Mouse (Mus musculus) CD4-positive, CD25-positive, alpha-beta regulatory T cell (primary cell): Measurements from ENCODE around the gene Olfr107. TPM values are rescaled to one million over a fixed set of nuclear protein-coding genes. Genes with fewer than 3 reads are reported as not detected.

ENCODE experiments used
- polyA plus RNA-seq: library from polyadenylated mRNA; unstranded; fragments of 100-300 nt; shearing (Covaris generic); gene quantifications from one replicate; pipeline ENCODE4 v1.2.1, GENCODE M21; 2017

Olfr107 gene
- polyA plus RNA-seq = 0.05 TPM

DNA sequence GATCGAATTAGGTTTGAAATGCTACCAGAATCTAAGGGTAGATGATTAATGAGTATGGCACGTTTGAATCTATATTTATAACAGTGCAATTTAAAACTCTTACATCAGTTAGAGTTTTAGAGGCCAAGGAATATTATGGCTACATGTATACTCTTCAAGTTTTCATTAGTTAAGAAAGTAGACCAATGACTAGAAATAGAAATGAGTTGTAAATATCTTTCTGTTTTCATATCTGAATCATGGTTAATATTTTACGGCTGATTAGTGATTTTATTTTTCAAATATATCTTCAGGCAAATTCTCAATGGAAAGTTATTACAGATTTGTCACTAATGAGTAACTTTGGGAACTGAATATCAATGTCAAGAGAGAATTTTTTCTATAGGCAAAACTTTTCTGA, at the start of gene Olfr107:
Olfr107 (plus strand) TSS at position 301 of the 400 bp plus-strand sequence.

DNA sequence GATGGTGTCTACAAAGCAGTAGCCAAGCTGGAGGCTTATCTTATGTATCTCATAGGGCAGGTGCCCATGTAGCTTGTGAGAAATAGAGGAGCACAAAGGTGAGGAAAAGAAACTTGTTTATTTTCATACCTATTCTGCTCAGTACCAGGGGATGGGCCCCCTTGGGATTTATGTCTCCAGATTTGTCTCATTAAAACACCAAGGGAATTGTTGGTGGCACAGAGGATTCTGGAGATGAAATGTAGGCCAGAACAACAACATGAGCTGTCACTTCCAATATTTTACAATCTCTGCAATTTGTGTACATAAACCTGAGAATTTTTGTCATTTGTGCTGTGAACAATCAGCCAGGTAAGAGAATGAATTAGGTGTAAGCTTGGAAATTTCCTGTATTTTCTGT, 39.7 kb upstream of the Olfr107 start, which contains the start of gene Olfr104-ps:
Olfr104-ps (plus strand) TSS at position 301 of the 400 bp plus-strand sequence.

GRCm38 (mm10) chr17:37378733-37379132, 20.3 kb upstream of the Olfr107 start, which contains the start of gene Olfr105-ps:
TSS of gene Olfr105-ps (plus strand) at chr17:37379033.

GRCm38 (mm10) chr17:37390093-37390492, 8.9 kb upstream of the Olfr107 start, which contains the start of gene Olfr106-ps:
TSS of gene Olfr106-ps (plus strand) at chr17:37390393.

DNA sequence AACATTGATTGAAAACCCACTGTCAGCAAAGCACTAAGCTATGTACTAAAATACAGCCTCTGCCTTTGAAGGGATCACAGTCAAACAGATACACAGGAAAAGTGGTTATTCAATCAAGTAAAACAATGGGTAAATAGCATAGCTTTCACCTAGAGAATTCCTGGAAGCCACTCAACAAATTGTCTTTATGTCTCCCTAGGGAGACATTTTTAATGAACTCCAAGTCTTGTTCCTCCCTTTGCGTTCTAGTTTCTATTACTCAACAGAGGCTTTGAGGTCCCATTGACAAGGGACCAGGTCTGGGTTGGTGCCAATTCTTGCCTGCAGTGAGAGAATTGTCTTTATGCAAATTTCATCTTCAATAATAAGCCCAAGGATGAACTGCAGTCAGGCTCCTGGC, 46.2 kb downstream of the Olfr107 start, which contains the start of gene Olfr108:
Olfr108 (plus strand) TSS at position 301 of the 400 bp plus-strand sequence.

Other genes with a start within 250 kb of the Olfr107 start
- not detected for gene Olfr93, start 237.7 kb upstream of the Olfr107 start, polyA plus RNA-seq
- gene Ubd, start 205.3 kb upstream of the Olfr107 start, polyA plus RNA-seq = 0.38 TPM
- gene Olfr94, start 198.2 kb upstream of the Olfr107 start, polyA plus RNA-seq = not detected
- not detected for gene Olfr95, start 186.1 kb upstream of the Olfr107 start, polyA plus RNA-seq
- not detected for gene Olfr96, start 179.1 kb upstream of the Olfr107 start, polyA plus RNA-seq
- not detected for gene Olfr97, start 161.9 kb upstream of the Olfr107 start, polyA plus RNA-seq
- gene Olfr98, start 135.5 kb upstream of the Olfr107 start, polyA plus RNA-seq = not detected
- 103 TPM for gene H2-M3, start 129.0 kb upstream of the Olfr107 start, polyA plus RNA-seq
- 2.4 TPM for gene Olfr99, start 115.8 kb upstream of the Olfr107 start, polyA plus RNA-seq
- gene Olfr101, start 94.9 kb upstream of the Olfr107 start, polyA plus RNA-seq = 0.10 TPM
- 0.19 TPM for gene Olfr102, start 82.2 kb upstream of the Olfr107 start, polyA plus RNA-seq
- gene Olfr103, start 59.5 kb upstream of the Olfr107 start, polyA plus RNA-seq = not detected
- not detected for gene Olfr104-ps, start 39.6 kb upstream of the Olfr107 start, polyA plus RNA-seq
- gene Olfr105-ps, start 20.2 kb upstream of the Olfr107 start, polyA plus RNA-seq = not detected
- gene Olfr106-ps, start 8.8 kb upstream of the Olfr107 start, polyA plus RNA-seq = not detected
- not detected for gene Olfr108, start 46.3 kb downstream of the Olfr107 start, polyA plus RNA-seq
- 0.11 TPM for gene Olfr109, start 59.7 kb downstream of the Olfr107 start, polyA plus RNA-seq
- 0.36 TPM for gene H2-M2, start 84.3 kb downstream of the Olfr107 start, polyA plus RNA-seq
- gene Olfr110, start 93.2 kb downstream of the Olfr107 start, polyA plus RNA-seq = not detected
- gene Olfr111, start 108.8 kb downstream of the Olfr107 start, polyA plus RNA-seq = not detected
- gene Olfr112, start 170.2 kb downstream of the Olfr107 start, polyA plus RNA-seq = not detected
- not detected for gene Olfr113, start 178.4 kb downstream of the Olfr107 start, polyA plus RNA-seq
- gene Olfr114, start 193.5 kb downstream of the Olfr107 start, polyA plus RNA-seq = not detected
- not detected for gene Olfr115, start 227.9 kb downstream of the Olfr107 start, polyA plus RNA-seq
- not detected for gene Olfr116, start 228.0 kb downstream of the Olfr107 start, polyA plus RNA-seq